Mouse (Mus musculus): ENCODE measurements around the gene Trim14. TPM values are rescaled to one million over a fixed set of nuclear protein-coding genes. Genes with fewer than 3 reads are reported as not detected.

Gene Trim14
- polyA plus RNA-seq, 1 experiment from 2014 or later = 2.4 TPM

DNA sequence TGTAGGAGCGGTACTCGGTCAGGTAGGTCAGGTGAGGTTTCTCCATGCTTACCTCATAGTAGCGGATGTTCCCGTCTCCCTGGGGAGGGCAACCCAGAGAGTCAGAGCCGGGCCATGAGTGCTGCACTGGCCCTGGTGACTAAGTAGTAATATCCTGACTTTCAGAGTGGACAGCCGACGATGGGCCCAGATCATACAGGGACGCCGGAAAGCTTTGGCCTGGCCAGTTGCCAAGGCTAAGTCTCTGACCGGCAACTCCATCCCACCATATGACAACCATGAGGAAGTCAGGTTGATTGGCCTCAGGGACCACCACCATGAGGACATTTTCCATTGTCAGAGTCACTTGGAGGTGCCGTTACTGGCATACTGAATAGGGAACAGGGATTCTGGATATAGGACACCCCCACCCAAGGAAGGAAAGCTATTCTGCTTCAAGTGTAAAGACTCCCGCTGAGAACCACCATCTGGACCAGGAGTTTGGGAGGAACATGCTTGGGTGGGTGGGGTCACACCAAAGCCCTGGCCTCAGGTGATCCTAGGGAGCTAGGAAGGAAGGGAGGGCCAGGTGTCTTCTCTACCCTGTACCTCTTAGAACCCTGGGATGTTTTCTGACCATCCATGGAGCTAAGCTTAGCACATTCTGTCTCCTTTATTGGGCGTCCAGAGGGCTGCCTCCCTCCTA is 7.6 kb upstream of the Trim14 start:
- no peak overlapping the region for H3K9ac ChIP-seq (replicated peaks; ENCODE audit: low read length)
- H3K27me3 ChIP-seq (ENCODE audit: control insufficient read depth, insufficient read depth, low read length) = no peaks in the 10 kb centered on the region
- no peaks in the 10 kb centered on the region for H3K9me3 ChIP-seq (ENCODE audit: control insufficient read depth, low read length)
- no peak overlapping the region for H3K4me2 ChIP-seq (ENCODE audit: low read length)
- ATAC-seq (ENCODE audit: low FRiP score, low TSS enrichment) = no peak
- no peak overlapping the region for H3K4me3 ChIP-seq (replicated peaks; ENCODE audit: low read depth, low read length)
- WGBS = 92% methylated on average over 13 of the region's 13 CpGs
- H3K4me1 ChIP-seq (ENCODE audit: control insufficient read depth, insufficient read depth, low read length) = no peaks in the 10 kb centered on the region
- no peak for DNase-seq
- 0 out of 2 replicates have a peak, but pooled peaks cover 3% of the 10 kb centered on the region for H3K36me3 ChIP-seq (ENCODE audit: control insufficient read depth, insufficient read depth, low read length)
- H3K27ac ChIP-seq (replicated peaks; ENCODE audit: low read depth, low read length) = no peak overlapping the region

DNA sequence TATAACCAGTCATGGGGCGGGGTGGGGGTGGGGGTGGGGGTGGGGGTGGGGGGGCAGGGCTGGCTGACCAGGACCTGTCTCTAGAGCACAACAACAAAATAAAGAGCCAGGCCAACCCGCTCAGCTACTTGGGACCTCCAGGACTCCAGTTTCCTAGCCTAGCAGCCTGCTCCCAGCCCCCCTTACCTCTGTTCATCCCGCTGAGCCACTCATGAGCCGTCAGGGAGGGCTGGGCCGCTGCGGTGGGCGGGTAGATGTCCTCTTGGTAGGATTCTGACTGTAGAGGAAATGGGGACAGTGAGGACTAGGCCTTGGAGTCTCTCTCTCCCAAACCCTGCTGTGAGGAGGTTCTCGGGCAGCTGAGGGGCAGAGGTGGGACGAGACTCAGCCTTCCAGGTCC is 5.8 kb upstream of the Trim14 start:
- H3K4me2 ChIP-seq (ENCODE audit: low read length) = no peak overlapping the region
- WGBS = 34% methylated on average over 9 of the region's 9 CpGs
- no peaks in the 10 kb centered on the region for H3K4me1 ChIP-seq (ENCODE audit: control insufficient read depth, insufficient read depth, low read length)
- H3K4me3 ChIP-seq (replicated peaks; ENCODE audit: low read depth, low read length) = no peak overlapping the region
- H3K27me3 ChIP-seq (ENCODE audit: control insufficient read depth, insufficient read depth, low read length) = peaks cover 4% of the 10 kb centered on the region
- H3K27ac ChIP-seq (replicated peaks; ENCODE audit: low read depth, low read length) = no peak overlapping the region
- ATAC-seq (ENCODE audit: low FRiP score, low TSS enrichment) = no peak
- no peak for DNase-seq
- H3K36me3 ChIP-seq (ENCODE audit: control insufficient read depth, insufficient read depth, low read length) = 0 out of 2 replicates have a peak, but pooled peaks cover 3% of the 10 kb centered on the region
- no peaks in the 10 kb centered on the region for H3K9me3 ChIP-seq (ENCODE audit: control insufficient read depth, low read length)
- H3K9ac ChIP-seq (replicated peaks; ENCODE audit: low read length) = no peak overlapping the region

DNA sequence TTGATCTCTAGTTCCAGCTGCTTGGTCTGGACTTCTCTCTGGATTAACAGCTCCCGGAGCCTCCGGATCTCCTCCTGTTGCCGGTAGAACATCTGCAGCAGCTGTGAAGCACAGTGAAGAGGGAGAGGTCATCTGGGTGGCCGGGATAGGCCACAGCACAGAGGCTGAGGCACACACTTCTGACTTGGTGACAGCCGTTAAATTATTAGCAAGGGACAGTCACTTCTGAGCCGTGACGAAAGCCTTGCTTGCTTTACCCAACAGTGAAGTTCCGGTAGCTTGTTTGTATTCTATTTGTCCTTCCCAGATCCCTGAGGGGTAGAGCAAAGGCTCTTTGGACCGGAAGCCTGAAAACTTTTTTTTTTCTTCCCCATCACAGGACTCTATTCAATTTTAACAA is 3.2 kb upstream of the Trim14 start:
- no peak overlapping the region for H3K27ac ChIP-seq (replicated peaks; ENCODE audit: low read depth, low read length)
- DNase-seq = no peak
- H3K4me1 ChIP-seq (ENCODE audit: control insufficient read depth, insufficient read depth, low read length) = 0 out of 2 replicates have a peak, but pooled peaks cover 2% of the 10 kb centered on the region
- H3K9me3 ChIP-seq (ENCODE audit: control insufficient read depth, low read length) = no peaks in the 10 kb centered on the region
- no peak for ATAC-seq (ENCODE audit: low FRiP score, low TSS enrichment)
- WGBS = 72% methylated on average over 9 of the region's 9 CpGs
- peaks cover 29% of the 10 kb centered on the region for H3K27me3 ChIP-seq (ENCODE audit: control insufficient read depth, insufficient read depth, low read length)
- H3K4me3 ChIP-seq (replicated peaks; ENCODE audit: low read depth, low read length) = no peak overlapping the region
- no peak overlapping the region for H3K4me2 ChIP-seq (ENCODE audit: low read length)
- H3K9ac ChIP-seq (replicated peaks; ENCODE audit: low read length) = no peak overlapping the region
- H3K36me3 ChIP-seq (ENCODE audit: control insufficient read depth, insufficient read depth, low read length) = no peaks in the 10 kb centered on the region

DNA sequence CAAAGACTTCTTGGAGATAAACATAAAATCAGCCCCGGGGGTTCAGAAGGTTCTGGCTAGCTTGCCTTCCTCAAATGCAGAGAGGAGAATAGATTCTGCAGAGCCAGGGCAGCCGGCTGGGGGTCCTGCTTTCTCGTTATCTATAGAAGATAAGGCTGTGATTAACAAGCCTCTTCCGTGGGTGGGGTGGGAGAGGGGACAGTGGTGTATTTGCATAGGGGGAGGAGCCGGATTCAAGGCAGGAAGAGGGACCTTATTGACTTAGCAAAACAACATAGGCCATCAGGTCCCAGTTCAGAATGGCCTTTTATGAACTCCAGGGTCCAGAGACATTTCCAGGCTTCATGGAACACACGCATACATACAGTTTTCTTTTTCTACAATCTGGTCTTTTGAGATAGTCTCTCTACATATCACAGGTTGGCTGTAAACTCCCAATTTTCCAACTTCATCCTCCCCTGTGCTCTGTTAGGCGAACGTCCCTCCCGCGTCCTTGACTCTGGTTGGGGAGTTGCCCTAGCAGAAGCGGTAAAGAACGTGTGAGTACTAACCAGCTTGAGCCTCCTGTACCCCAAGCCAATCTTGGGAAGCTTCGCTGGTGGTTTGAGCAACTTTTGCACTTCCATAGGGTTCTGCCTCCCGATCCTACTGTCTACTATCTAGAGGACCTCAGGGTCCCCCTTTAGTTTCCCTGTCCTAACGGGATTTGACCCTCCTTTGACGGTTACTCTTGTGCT is 679 bp downstream of the Trim14 start:
- 10% methylated on average over 16 of the region's 16 CpGs for WGBS
- ATAC-seq (ENCODE audit: low FRiP score, low TSS enrichment) (no peak), DNase-seq (no peak)
- Histone ChIP-seq H3K4me3 (replicated peaks; ENCODE audit: low read depth, low read length) (peak overlapping the region; percentile 36), H3K9me3 (ENCODE audit: control insufficient read depth, low read length) (no peaks in the 10 kb centered on the region), H3K27me3 (ENCODE audit: control insufficient read depth, insufficient read depth, low read length) (peaks cover 36% of the 10 kb centered on the region), H3K9ac (replicated peaks; ENCODE audit: low read length) (peak overlapping the region; percentile 50), H3K36me3 (ENCODE audit: control insufficient read depth, insufficient read depth, low read length) (no peaks in the 10 kb centered on the region), H3K27ac (replicated peaks; ENCODE audit: low read depth, low read length) (no peak overlapping the region), H3K4me1 (ENCODE audit: control insufficient read depth, insufficient read depth, low read length) (0 out of 2 replicates have a peak, but pooled peaks cover 2% of the 10 kb centered on the region), H3K4me2 (ENCODE audit: low read length) (peak overlapping the region; percentile 60)

DNA sequence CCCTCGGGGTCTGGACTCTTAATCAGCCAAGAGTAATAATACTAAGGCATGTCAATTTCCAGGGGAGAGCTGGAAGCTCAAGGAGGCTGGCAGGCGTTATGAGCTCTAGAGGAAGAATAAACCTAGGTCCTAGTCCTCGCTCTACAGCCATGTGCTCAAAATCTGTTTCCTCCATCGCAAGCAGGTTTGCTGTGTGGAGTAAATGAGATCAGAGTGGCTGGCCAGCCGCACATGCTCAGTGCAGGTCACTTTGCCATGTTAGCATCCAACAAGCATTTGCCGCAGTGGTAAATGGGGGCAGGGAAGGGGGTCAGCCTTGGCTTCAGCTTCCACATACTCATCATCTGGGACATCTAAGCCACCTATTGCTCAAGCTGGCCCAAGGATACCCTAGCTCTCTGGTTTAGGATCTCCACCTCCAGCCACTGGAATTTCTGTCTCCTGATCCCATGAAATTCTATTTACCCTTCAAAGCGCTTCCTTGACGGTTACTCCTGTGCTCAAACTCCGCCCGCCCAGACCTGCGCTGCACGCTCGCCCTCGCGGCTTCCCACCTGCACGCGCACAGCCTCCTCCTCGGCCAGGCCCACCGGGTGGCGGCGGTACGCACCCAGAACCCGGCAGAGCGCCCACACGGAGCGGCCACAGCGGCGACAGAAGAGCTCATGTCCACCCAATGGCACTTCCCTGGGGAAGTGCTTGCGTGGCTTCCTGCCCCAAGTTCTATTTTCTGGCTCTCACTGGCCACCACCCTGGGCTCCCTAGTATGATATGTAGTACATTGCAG is 1.8 kb downstream of the Trim14 start:
- peak overlapping the region; percentile 50 for H3K4me2 ChIP-seq (ENCODE audit: low read length)
- H3K27ac ChIP-seq (replicated peaks; ENCODE audit: low read depth, low read length) = no peak overlapping the region
- H3K4me1 ChIP-seq (ENCODE audit: control insufficient read depth, insufficient read depth, low read length) = 0 out of 2 replicates have a peak, but pooled peaks cover 2% of the 10 kb centered on the region
- H3K9me3 ChIP-seq (ENCODE audit: control insufficient read depth, low read length) = no peaks in the 10 kb centered on the region
- peaks cover 36% of the 10 kb centered on the region for H3K27me3 ChIP-seq (ENCODE audit: control insufficient read depth, insufficient read depth, low read length)
- DNase-seq = peak; percentile 35
- H3K9ac ChIP-seq (replicated peaks; ENCODE audit: low read length) = no peak overlapping the region; the same call in 1 of the 2 replicates
- no peaks in the 10 kb centered on the region for H3K36me3 ChIP-seq (ENCODE audit: control insufficient read depth, insufficient read depth, low read length)
- H3K4me3 ChIP-seq (replicated peaks; ENCODE audit: low read depth, low read length) = peak overlapping the region; percentile 25
- 11% methylated on average over 29 of the region's 29 CpGs for WGBS
- ATAC-seq (ENCODE audit: low FRiP score, low TSS enrichment) = no peak

DNA sequence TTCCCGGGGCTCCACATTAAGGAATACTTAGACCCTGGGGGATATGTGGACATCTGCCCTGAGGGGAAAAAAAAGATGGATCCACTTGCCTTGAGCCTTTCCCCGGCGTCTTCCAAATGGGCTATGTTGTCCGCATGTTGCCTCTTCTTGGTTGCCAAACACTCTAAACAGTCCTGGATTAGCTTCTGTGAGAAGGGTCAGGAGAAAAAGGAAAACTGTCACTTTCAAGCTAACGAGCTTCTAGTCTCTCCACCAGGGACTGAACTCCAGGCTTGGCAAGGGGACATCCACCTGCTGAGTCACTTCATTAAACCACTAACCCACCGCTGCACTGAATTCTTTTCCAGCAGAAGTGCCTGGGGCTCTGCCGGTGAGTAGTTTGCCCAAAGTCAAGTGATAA is 3.0 kb downstream of the Trim14 start:
- 78% methylated on average over 7 of the region's 7 CpGs for WGBS
- 0 out of 2 replicates have a peak, but pooled peaks cover 2% of the 10 kb centered on the region for H3K4me1 ChIP-seq (ENCODE audit: control insufficient read depth, insufficient read depth, low read length)
- no peak overlapping the region for H3K4me2 ChIP-seq (ENCODE audit: low read length)
- H3K9me3 ChIP-seq (ENCODE audit: control insufficient read depth, low read length) = no peaks in the 10 kb centered on the region
- H3K36me3 ChIP-seq (ENCODE audit: control insufficient read depth, insufficient read depth, low read length) = no peaks in the 10 kb centered on the region
- H3K4me3 ChIP-seq (replicated peaks; ENCODE audit: low read depth, low read length) = no peak overlapping the region
- peaks cover 36% of the 10 kb centered on the region for H3K27me3 ChIP-seq (ENCODE audit: control insufficient read depth, insufficient read depth, low read length)
- no peak for DNase-seq
- no peak overlapping the region for H3K9ac ChIP-seq (replicated peaks; ENCODE audit: low read length)
- ATAC-seq (ENCODE audit: low FRiP score, low TSS enrichment) = no peak
- no peak overlapping the region for H3K27ac ChIP-seq (replicated peaks; ENCODE audit: low read depth, low read length)

DNA sequence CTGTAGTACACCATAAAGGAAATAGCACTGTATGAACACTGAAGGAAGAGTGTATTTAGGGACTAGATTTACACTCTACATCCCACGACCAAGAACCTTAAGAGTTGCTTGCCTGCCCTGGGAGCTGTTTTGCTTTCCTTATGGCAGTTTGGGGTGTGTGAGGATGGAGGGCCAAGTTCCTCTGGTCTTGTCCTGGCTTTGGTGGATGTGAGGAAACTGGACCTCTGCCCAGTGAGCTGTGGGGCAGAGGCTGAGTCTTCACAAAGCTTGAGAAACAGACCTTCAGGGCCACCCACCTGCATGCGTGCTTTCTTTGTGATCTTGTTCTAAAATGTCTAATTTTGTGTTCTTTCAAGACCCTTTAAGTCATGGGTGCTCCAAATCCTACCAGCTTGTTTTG is 3.4 kb downstream of the Trim14 start:
- WGBS = 79% methylated on average over 2 of the region's 2 CpGs
- H3K27me3 ChIP-seq (ENCODE audit: control insufficient read depth, insufficient read depth, low read length) = peaks cover 36% of the 10 kb centered on the region
- H3K9me3 ChIP-seq (ENCODE audit: control insufficient read depth, low read length) = no peaks in the 10 kb centered on the region
- DNase-seq (no peak), ATAC-seq (ENCODE audit: low FRiP score, low TSS enrichment) (no peak)
- no peak overlapping the region for H3K4me3 ChIP-seq (replicated peaks; ENCODE audit: low read depth, low read length)
- H3K36me3 ChIP-seq (ENCODE audit: control insufficient read depth, insufficient read depth, low read length) = no peaks in the 10 kb centered on the region
- H3K27ac ChIP-seq (replicated peaks; ENCODE audit: low read depth, low read length) = no peak overlapping the region
- H3K9ac ChIP-seq (replicated peaks; ENCODE audit: low read length) = no peak overlapping the region
- H3K4me2 ChIP-seq (ENCODE audit: low read length) = no peak overlapping the region
- 0 out of 2 replicates have a peak, but pooled peaks cover 2% of the 10 kb centered on the region for H3K4me1 ChIP-seq (ENCODE audit: control insufficient read depth, insufficient read depth, low read length)

DNA sequence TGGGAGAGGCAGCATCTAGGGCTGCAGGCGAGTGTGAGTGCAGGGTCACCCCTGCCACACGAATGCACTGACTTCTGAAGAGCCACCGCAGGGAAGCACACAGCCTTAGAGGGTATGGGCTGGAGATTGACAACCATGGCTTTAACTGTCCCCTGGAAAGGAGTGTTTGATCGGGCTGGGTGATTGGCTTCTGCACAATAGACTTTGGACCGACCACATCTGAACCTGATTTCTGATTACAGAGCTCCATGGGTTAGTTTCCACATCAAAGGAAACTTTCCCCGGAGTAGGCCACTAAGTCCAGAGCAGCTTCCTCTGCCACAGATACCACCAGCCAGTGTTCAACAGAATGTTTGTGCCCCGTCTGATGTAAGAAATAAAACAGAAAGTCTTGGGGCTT is 6.2 kb downstream of the Trim14 start:
- Histone ChIP-seq H3K4me2 (ENCODE audit: low read length) (no peak overlapping the region), H3K9ac (replicated peaks; ENCODE audit: low read length) (no peak overlapping the region), H3K27me3 (ENCODE audit: control insufficient read depth, insufficient read depth, low read length) (peaks cover 12% of the 10 kb centered on the region), H3K4me1 (ENCODE audit: control insufficient read depth, insufficient read depth, low read length) (0 out of 2 replicates have a peak, but pooled peaks cover 2% of the 10 kb centered on the region), H3K9me3 (ENCODE audit: control insufficient read depth, low read length) (no peaks in the 10 kb centered on the region), H3K27ac (replicated peaks; ENCODE audit: low read depth, low read length) (no peak overlapping the region), H3K36me3 (ENCODE audit: control insufficient read depth, insufficient read depth, low read length) (no peaks in the 10 kb centered on the region), H3K4me3 (replicated peaks; ENCODE audit: low read depth, low read length) (no peak overlapping the region)
- ATAC-seq (ENCODE audit: low FRiP score, low TSS enrichment) (no peak), DNase-seq (no peak)
- 41% methylated on average over 7 of the region's 7 CpGs for WGBS
